Mouse (Mus musculus) myocyte (in vitro differentiated cells): ENCODE results near the gene Slco1a4. TPM values are rescaled to one million over a fixed set of nuclear protein-coding genes. Genes with fewer than 3 reads are reported as not detected.

ENCODE experiments used
- H3K27me3 ChIP-seq: one replicate; pipeline ENCODE4 v1.6.1; 2011; ENCODE audit not compliant: control insufficient read depth, insufficient read depth, insufficient read length
- H3K36me3 ChIP-seq: one replicate; pipeline ENCODE4 v1.6.1; 2011; ENCODE audit not compliant: control insufficient read depth, insufficient read depth
- H3K4me2 ChIP-seq: one replicate; pipeline ENCODE4 v1.6.1; 2011; ENCODE audit warnings: low read depth, control low read depth
- H3K4me3 ChIP-seq: one replicate; pipeline ENCODE4 v1.5.1; 2011; ENCODE audit warnings: mild to moderate bottlenecking, control low read depth, moderate library complexity
- H3K79me2 ChIP-seq: one replicate; pipeline ENCODE4 v1.6.1; 2011; ENCODE audit not compliant: control insufficient read depth, insufficient read depth
- H3ac ChIP-seq: one replicate; pipeline ENCODE4 v1.6.1; 2011; ENCODE audit not compliant: control insufficient read depth, insufficient read length
- CEBPB ChIP-seq: IDR thresholded peaks from 2 replicates; pipeline ENCODE4 v1.6.1; 2011; ENCODE audit warnings: mild to moderate bottlenecking, moderate library complexity; ENCODE audit not compliant: poor library complexity, insufficient read depth, severe bottlenecking
- E2F4 ChIP-seq: IDR thresholded peaks from one replicate; pipeline ENCODE4 v1.6.1; 2011; ENCODE audit warnings: mild to moderate bottlenecking, control low read depth, moderate library complexity; ENCODE audit not compliant: insufficient read depth
- MAX ChIP-seq: IDR thresholded peaks from one replicate; pipeline ENCODE4 v1.6.1; 2011; ENCODE audit warnings: low read depth, mild to moderate bottlenecking, control low read depth
- MYOD1 ChIP-seq, 3 experiments: IDR thresholded peaks; one replicate each; pipeline ENCODE4 v1.6.1; 2011; ENCODE audit warnings: control low read depth in 2 of 3, low read depth in 2 of 3, mild to moderate bottlenecking in 2 of 3, moderate library complexity in 1 of 3; ENCODE audit not compliant: insufficient read length in 2 of 3, control insufficient read depth in 1 of 3
- MYOG ChIP-seq, 3 experiments: IDR thresholded peaks; one replicate each; pipeline ENCODE4 v1.6.1; 2011; ENCODE audit warnings: control low read depth in 2 of 3, low read depth in 2 of 3, mild to moderate bottlenecking in 2 of 3; ENCODE audit not compliant: insufficient read length in 2 of 3, control insufficient read depth in 1 of 3, insufficient read depth in 1 of 3
- POLR2A ChIP-seq: IDR thresholded peaks from one replicate; pipeline ENCODE4 v1.6.1; 2011; ENCODE audit warnings: low read depth, mild to moderate bottlenecking, control low read depth, moderate library complexity; ENCODE audit not compliant: insufficient read length
- POLR2AphosphoS2 ChIP-seq: IDR thresholded peaks from one replicate; pipeline ENCODE4 v1.6.1; 2011; ENCODE audit warnings: low read depth, control low read depth; ENCODE audit not compliant: insufficient read length
- REST ChIP-seq: IDR thresholded peaks from one replicate; pipeline ENCODE4 v1.6.1; 2011; ENCODE audit warnings: mild to moderate bottlenecking, control low read depth, moderate library complexity; ENCODE audit not compliant: insufficient read depth, insufficient read length
- SRF ChIP-seq: IDR thresholded peaks from one replicate; pipeline ENCODE4 v1.6.1; 2011; ENCODE audit warnings: low read depth; ENCODE audit not compliant: control insufficient read depth, insufficient read length
- TCF12 ChIP-seq: IDR thresholded peaks from one replicate; pipeline ENCODE4 v1.6.1; 2011; ENCODE audit warnings: mild to moderate bottlenecking, control low read depth; ENCODE audit not compliant: poor library complexity, insufficient read depth, severe bottlenecking
- TCF3 ChIP-seq: IDR thresholded peaks from one replicate; pipeline ENCODE4 v1.6.1; 2011; ENCODE audit warnings: low read depth, control low read depth; ENCODE audit not compliant: insufficient read length
- USF1 ChIP-seq: IDR thresholded peaks from one replicate; pipeline ENCODE4 v1.6.1; 2011; ENCODE audit warnings: low read depth, mild to moderate bottlenecking, control low read depth, moderate library complexity
- polyA plus RNA-seq: library from polyadenylated mRNA; unstranded; fragments of >200 nt; fragmentation: generic; extraction: Trizol; gene quantifications from one replicate; pipeline ENCODE4 v1.2.1, GENCODE M21; 2012; ENCODE audit warnings: missing spikeins

Gene Slco1a4
- polyA plus RNA-seq, 1 experiment: not detected

DNA sequence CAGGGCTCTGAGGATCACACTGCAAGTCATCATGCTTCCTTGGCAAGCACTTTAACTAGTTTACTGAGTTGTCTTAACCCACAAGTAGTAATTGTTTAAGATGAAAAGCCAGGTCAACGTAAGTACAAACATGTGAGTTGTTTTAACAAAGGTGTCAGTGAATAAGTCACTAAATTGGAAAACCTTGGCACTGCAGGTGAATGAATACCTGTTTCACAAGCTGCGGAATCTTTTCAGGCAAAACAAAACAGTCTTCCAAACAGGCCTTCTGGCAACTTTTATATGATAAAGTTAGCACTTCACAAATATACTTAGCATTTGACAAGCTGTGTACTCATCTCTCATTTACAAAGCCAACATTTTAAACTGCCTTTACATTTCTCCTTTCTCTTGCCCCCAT is 15.7 kb upstream of the Slco1a4 start:
- H3K4me2 ChIP-seq: no peak overlapping the region
- no peak overlapping the region for H3K4me3 ChIP-seq
- no peaks in the 10 kb centered on the region for H3K79me2 ChIP-seq
- H3ac ChIP-seq: no peak overlapping the region
- H3K27me3 ChIP-seq: no peaks in the 10 kb centered on the region
- no peaks in the 10 kb centered on the region for H3K36me3 ChIP-seq
- TF ChIP-seq TCF12 (no peak), POLR2A (no peak), REST (no peak), SRF (no peak), MAX (no peak), MYOG (IDR thresholded peaks at IDR 0.05; ENCODE audit: control insufficient read depth in 1 of 3, insufficient read depth in 1 of 3, insufficient read length in 2 of 3, low read depth in 2 of 3) (no peak), USF1 (no peak), CEBPB (no peak), TCF3 (no peak), POLR2AphosphoS2 (no peak), MYOD1 (IDR thresholded peaks at IDR 0.05; ENCODE audit: control insufficient read depth in 1 of 3, insufficient read length in 2 of 3, low read depth in 2 of 3) (no peak), E2F4 (no peak)

DNA sequence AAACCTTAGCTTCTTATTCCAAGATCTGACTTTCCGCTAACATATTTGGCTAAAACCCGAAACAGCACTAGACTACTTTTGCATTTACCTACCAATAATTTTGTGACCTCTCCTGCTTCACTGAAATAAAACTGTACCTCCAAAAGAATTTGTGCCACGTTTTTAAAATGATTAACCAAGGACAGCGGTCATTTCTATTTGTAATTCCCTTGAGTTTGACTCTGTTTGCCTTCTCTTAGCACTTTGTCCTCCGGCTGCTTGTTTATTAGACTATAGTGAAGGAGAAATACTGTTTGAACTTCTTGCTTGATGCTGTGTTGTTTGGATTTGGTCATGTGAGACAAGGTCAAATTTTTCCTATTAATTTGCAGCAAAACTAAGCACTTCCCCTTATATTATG is 12.7 kb upstream of the Slco1a4 start:
- H3ac ChIP-seq: no peak overlapping the region
- H3K79me2 ChIP-seq: no peaks in the 10 kb centered on the region
- no peaks in the 10 kb centered on the region for H3K27me3 ChIP-seq
- H3K4me2 ChIP-seq: no peak overlapping the region
- TF ChIP-seq POLR2AphosphoS2 (no peak), POLR2A (no peak), SRF (no peak), MYOG (IDR thresholded peaks at IDR 0.05; ENCODE audit: control insufficient read depth in 1 of 3, insufficient read depth in 1 of 3, insufficient read length in 2 of 3, low read depth in 2 of 3) (no peak), MYOD1 (IDR thresholded peaks at IDR 0.05; ENCODE audit: control insufficient read depth in 1 of 3, insufficient read length in 2 of 3, low read depth in 2 of 3) (no peak), TCF12 (no peak), REST (no peak), E2F4 (no peak), CEBPB (no peak), MAX (no peak), TCF3 (no peak)
- H3K36me3 ChIP-seq: no peaks in the 10 kb centered on the region
- H3K4me3 ChIP-seq: no peak overlapping the region

DNA sequence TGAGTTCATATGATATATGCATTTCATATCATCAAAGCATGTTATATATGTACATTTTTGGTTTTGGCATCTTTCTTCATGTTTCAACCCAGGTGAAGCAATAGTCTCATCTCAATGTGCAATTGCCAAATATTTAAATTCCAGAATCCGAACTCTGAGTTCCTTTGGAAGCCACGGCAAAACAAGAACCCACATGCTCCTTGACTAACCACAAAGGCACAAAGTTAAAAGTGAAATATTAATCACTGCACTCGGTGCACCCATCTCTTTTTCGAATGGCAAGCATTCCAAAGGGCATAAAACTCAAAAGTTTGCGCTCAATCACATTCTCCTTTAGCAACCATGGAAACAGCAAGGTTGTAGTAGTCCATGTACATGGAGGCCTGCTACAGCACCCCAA is 10.0 kb upstream of the Slco1a4 start:
- TF ChIP-seq POLR2AphosphoS2: no peak
- no peak for TF ChIP-seq POLR2A
- no peak for TF ChIP-seq MYOG (IDR thresholded peaks at IDR 0.05; ENCODE audit: control insufficient read depth in 1 of 3, insufficient read depth in 1 of 3, insufficient read length in 2 of 3, low read depth in 2 of 3)
- no peak for TF ChIP-seq USF1
- TF ChIP-seq SRF: no peak
- TF ChIP-seq MYOD1 (IDR thresholded peaks at IDR 0.05; ENCODE audit: control insufficient read depth in 1 of 3, insufficient read length in 2 of 3, low read depth in 2 of 3): no peak
- TF ChIP-seq MAX: no peak
- TF ChIP-seq REST: no peak
- no peak for TF ChIP-seq E2F4
- no peak for TF ChIP-seq CEBPB
- no peak for TF ChIP-seq TCF3
- H3K36me3 ChIP-seq: no peaks in the 10 kb centered on the region
- H3K4me2 ChIP-seq: no peak overlapping the region
- H3K79me2 ChIP-seq: no peaks in the 10 kb centered on the region
- no peak overlapping the region for H3ac ChIP-seq
- H3K27me3 ChIP-seq: no peaks in the 10 kb centered on the region
- H3K4me3 ChIP-seq: no peak overlapping the region

DNA sequence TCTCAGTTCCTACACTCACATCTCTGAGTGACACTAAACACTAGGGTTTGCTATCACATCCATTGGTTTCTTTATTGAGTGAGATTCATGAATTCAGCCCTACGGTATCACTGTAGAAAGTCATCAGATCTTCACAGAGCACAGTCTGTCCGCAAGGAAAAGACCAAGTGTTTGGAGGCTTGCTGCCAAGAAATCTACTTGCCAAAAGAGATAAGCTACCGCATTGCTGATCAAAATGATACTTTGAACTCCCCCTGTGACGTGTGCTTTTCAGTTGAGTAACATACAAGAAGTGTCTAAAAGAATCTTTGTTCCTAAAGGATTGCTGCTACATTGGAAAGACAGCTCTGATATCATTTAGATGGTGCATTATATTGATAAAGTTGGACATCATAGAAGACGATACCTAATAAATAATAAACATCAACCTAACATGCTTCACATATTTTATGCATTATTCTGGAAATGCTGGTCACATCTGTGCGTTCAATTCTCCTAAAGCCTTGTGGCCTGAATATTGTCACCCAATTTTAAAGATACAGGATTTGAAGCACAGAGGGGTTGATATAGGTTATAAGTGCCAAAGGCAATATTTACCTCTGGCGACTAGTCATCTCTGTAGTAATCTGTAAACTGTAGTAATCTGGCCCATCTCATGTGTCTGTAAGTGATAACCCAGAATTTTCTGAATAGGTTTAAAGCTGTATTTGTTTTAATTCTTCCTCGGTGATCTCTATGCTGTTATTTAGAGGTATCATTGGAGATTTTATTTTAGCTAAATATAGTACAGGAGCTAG is 1.9 kb upstream of the Slco1a4 start:
- H3K4me3 ChIP-seq: no peak overlapping the region
- no peaks in the 10 kb centered on the region for H3K79me2 ChIP-seq
- no peaks in the 10 kb centered on the region for H3K36me3 ChIP-seq
- H3ac ChIP-seq: no peak overlapping the region
- H3K27me3 ChIP-seq: no peaks in the 10 kb centered on the region
- H3K4me2 ChIP-seq: no peak overlapping the region
- TF ChIP-seq POLR2A (no peak), SRF (no peak), E2F4 (no peak), CEBPB (no peak), POLR2AphosphoS2 (no peak), MYOD1 (IDR thresholded peaks at IDR 0.05; ENCODE audit: control insufficient read depth in 1 of 3, insufficient read length in 2 of 3, low read depth in 2 of 3) (no peak), MYOG (IDR thresholded peaks at IDR 0.05; ENCODE audit: control insufficient read depth in 1 of 3, insufficient read depth in 1 of 3, insufficient read length in 2 of 3, low read depth in 2 of 3) (no peak), REST (no peak), TCF3 (no peak), TCF12 (no peak), MAX (no peak), USF1 (no peak)
